Mouse (Mus musculus) bone marrow, adult 2 months (tissue): ENCODE data around the gene Gstt1.

Experiments
- CTCF ChIP-seq: fragments of 200-500 bp; IDR thresholded peaks from 2 replicates; pipeline ENCODE4 v1.5.1; 2011; ENCODE audit warnings: low read length, control low read depth; ENCODE audit not compliant: control insufficient read depth, insufficient read depth
- POLR2A ChIP-seq: fragments of 200-500 bp; IDR thresholded peaks from 2 replicates; pipeline ENCODE4 v1.6.1; 2011; ENCODE audit warnings: low read depth, mild to moderate bottlenecking, control low read depth, low read length, borderline replicate concordance; ENCODE audit not compliant: control insufficient read depth

DNA sequence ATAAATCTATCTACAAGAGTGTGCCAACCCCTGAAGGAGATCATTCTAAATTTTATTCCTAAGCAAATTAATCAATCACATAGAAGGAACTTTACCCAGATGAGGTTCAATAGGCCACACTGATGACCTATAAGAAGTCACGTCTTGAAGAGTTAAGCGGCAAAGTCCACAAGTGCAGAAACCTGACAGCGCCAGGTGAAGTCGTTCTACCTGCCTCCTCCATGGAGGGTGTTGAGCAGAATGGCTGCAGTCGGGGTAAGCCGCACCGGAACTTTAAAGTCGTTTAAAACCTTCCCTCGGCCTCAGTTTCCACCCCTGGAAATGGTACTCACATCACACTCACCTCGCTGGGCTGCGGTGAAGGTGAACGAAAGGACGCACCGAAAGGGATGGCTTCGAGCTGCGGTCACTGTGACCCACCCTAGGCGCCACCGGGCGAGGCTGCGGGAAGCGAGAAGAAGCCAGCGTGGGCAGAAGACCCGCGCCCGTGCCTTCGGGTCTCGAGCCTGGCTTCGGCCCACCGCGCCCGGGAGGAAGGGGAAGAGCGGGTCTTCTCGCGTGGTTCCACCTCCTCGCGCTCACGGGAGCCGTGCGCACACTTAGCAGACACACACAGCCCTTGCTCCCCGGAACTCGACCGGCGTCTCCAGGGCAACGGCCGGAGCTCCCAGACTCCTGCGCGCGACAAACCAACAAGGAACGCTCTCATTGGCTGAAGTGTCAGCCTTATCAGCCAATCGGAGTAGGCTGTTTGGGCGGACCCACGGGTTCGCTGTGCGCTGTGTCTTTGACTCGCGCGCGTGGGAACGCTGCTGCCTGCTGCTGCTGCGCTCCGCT lies 34.5 kb downstream of the Gstt1 start, which contains the start of gene Cabin1:
- TF ChIP-seq CTCF (0 out of 2 replicates have a peak, but pooled peaks have one; percentile 7), POLR2A (peak; percentile 77)
